Mouse (Mus musculus) thymus, adult 2 months (tissue): ENCODE data around the gene Clcn2. TPM values are rescaled to one million over a fixed set of nuclear protein-coding genes. Genes with fewer than 3 reads are reported as not detected.

Experiments
- DNase-seq: peaks from one replicate; pipeline ENCODE4 v3.0.0; 2021
- H3K27ac ChIP-seq: fragments of 200-500 bp; 2 replicates; pipeline ENCODE4 v1.5.1; 2012; ENCODE audit warnings: low read length, control low read depth; ENCODE audit not compliant: control insufficient read depth, insufficient read depth
- H3K27me3 ChIP-seq: fragments of 200-500 bp; 2 replicates; pipeline ENCODE4 v1.6.1; 2012; ENCODE audit warnings: mild to moderate bottlenecking, low read length, moderate library complexity, mixed read lengths; ENCODE audit not compliant: control insufficient read depth, insufficient read depth
- H3K36me3 ChIP-seq: fragments of 200-500 bp; 2 replicates; pipeline ENCODE4 v1.6.1; 2012; ENCODE audit warnings: mild to moderate bottlenecking, low read length, moderate library complexity; ENCODE audit not compliant: control insufficient read depth, insufficient read depth
- H3K4me1 ChIP-seq: fragments of 200-500 bp; replicated peaks from 2 replicates; pipeline ENCODE4 v1.6.1; 2012; ENCODE audit warnings: low read length; ENCODE audit not compliant: control insufficient read depth, insufficient read depth
- H3K4me3 ChIP-seq: fragments of 200-500 bp; 2 replicates; pipeline ENCODE4 v1.5.1; 2012; ENCODE audit warnings: mild to moderate bottlenecking, low read length, control low read depth, moderate library complexity; ENCODE audit not compliant: control insufficient read depth, insufficient read depth
- CTCF ChIP-seq: fragments of 200-500 bp; IDR thresholded peaks from 2 replicates; pipeline ENCODE4 v1.5.1; 2012; ENCODE audit warnings: mild to moderate bottlenecking, control low read depth, low read length, moderate library complexity, borderline replicate concordance; ENCODE audit not compliant: control insufficient read depth, poor library complexity, insufficient read depth; ENCODE audit errors: extremely low read depth
- POLR2A ChIP-seq: fragments of 200-500 bp; IDR thresholded peaks from 2 replicates; pipeline ENCODE4 v1.6.1; 2012; ENCODE audit warnings: mild to moderate bottlenecking, low read length, control low read depth, moderate library complexity; ENCODE audit not compliant: control insufficient read depth, poor library complexity, insufficient read depth; ENCODE audit errors: extremely low read depth
- WGBS: fragments of 180-500 bp; shearing (Covaris S2); methylation state at CpG from one replicate; pipeline ENCODE4 v1.1.7; 2018; 5-methylcytosine and 5-hydroxymethylcytosine counted together
- polyA plus RNA-seq: library from polyadenylated mRNA; depleted of rRNA; stranded (reverse); fragments of >200 nt; gene quantifications from 2 replicates; pipeline ENCODE4 v1.2.3, GENCODE M21; 2012

Clcn2 gene
- polyA plus RNA-seq, 1 experiment: 42.1 TPM

- no peaks in the 10 kb centered on the region for H3K27me3 ChIP-seq
- no peak overlapping the region for H3K4me3 ChIP-seq
- no peak for DNase-seq
- H3K4me1 ChIP-seq: peaks cover 3% of the 10 kb centered on the region
- no peak overlapping the region for H3K27ac ChIP-seq
- H3K36me3 ChIP-seq: no peaks in the 10 kb centered on the region; the same call in 1 of the 2 replicates
- no peak for TF ChIP-seq CTCF
- no peak for TF ChIP-seq POLR2A
- 94% methylated on average over 4 of the region's 4 CpGs for WGBS
Observed at GRCm38 (mm10) chr16:20723247-20723646, 5.7 kb upstream of the Clcn2 start.

GRCm38 (mm10) chr16:20722736-20723135 is 5.2 kb upstream of the Clcn2 start:
- H3K36me3 ChIP-seq: no peaks in the 10 kb centered on the region; the same call in 1 of the 2 replicates
- H3K4me3 ChIP-seq: no peak overlapping the region
- H3K27me3 ChIP-seq: no peaks in the 10 kb centered on the region
- DNase-seq: no peak
- H3K4me1 ChIP-seq: peaks cover 3% of the 10 kb centered on the region
- WGBS: 89% methylated on average over 4 of the region's 4 CpGs
- no peak for TF ChIP-seq CTCF
- TF ChIP-seq POLR2A: no peak
- H3K27ac ChIP-seq: no peak overlapping the region

GRCm38 (mm10) chr16:20721808-20722207 is 4.3 kb upstream of the Clcn2 start:
- Histone ChIP-seq H3K27me3 (no peaks in the 10 kb centered on the region), H3K27ac (no peak overlapping the region), H3K4me3 (no peak overlapping the region), H3K36me3 (no peaks in the 10 kb centered on the region; the same call in 1 of the 2 replicates), H3K4me1 (peaks cover 8% of the 10 kb centered on the region)
- 95% methylated on average over 10 of the region's 10 CpGs for WGBS
- DNase-seq: no peak
- TF ChIP-seq POLR2A (no peak), CTCF (no peak)

GRCm38 (mm10) chr16:20717978-20718670 is 578 bp upstream of the Clcn2 start:
- Histone ChIP-seq H3K27ac (peak overlapping the region; percentile 57; the same call in 1 of the 2 replicates), H3K4me1 (peaks cover 17% of the 10 kb centered on the region), H3K27me3 (no peaks in the 10 kb centered on the region), H3K4me3 (peak overlapping the region; percentile 67), H3K36me3 (no peaks in the 10 kb centered on the region; the same call in 1 of the 2 replicates)
- DNase-seq: no peak
- TF ChIP-seq POLR2A (no peak), CTCF (no peak)
- WGBS: 2% methylated on average over 18 of the region's 18 CpGs

- DNase-seq: no peak
- Histone ChIP-seq H3K27me3 (no peaks in the 10 kb centered on the region), H3K4me1 (peaks cover 17% of the 10 kb centered on the region), H3K27ac (peak overlapping the region; percentile 66), H3K4me3 (peak overlapping the region; percentile 67), H3K36me3 (no peaks in the 10 kb centered on the region; the same call in 1 of the 2 replicates)
- WGBS: 4% methylated on average over 8 of the region's 8 CpGs
- TF ChIP-seq POLR2A (no peak), CTCF (no peak)
Observed at GRCm38 (mm10) chr16:20716841-20717180, 735 bp downstream of the Clcn2 start.

- Histone ChIP-seq H3K27ac (peak overlapping the region; percentile 66; the same call in 1 of the 2 replicates), H3K4me1 (peaks cover 17% of the 10 kb centered on the region), H3K4me3 (peak overlapping the region; percentile 67), H3K36me3 (no peaks in the 10 kb centered on the region; the same call in 1 of the 2 replicates), H3K27me3 (no peaks in the 10 kb centered on the region)
- peak; percentile 79 for DNase-seq
- under 1% methylated on average over 67 of the region's 68 CpGs for WGBS
- peak; percentile 59; the same call in 1 of the 2 replicates for TF ChIP-seq CTCF
- TF ChIP-seq POLR2A: peak; percentile 80; the same call in 1 of the 2 replicates
Observed at GRCm38 (mm10) chr16:20715976-20716840, 1.3 kb downstream of the Clcn2 start.
